Mouse (Mus musculus) hindbrain, embryonic 11.5 days (tissue): ENCODE measurements around the gene Nsun5. TPM values are rescaled to one million over a fixed set of nuclear protein-coding genes. Genes with fewer than 3 reads are reported as not detected.

Source experiments
- ATAC-seq: fragments of 200-750 bp; cut with Nextera tagmentation; 2 replicates; pipeline ENCODE4 v1.8.0; 2017; ENCODE audit warnings: mild to moderate bottlenecking, moderate TSS enrichment, moderate library complexity; ENCODE audit not compliant: low FRiP score
- DNase-seq: peaks from one replicate; pipeline ENCODE4 v3.0.0-alpha.2; 2015; ENCODE audit warnings: low spot score
- H3K27ac ChIP-seq: fragments of 300-500 bp; sonication (generic); 2 replicates; pipeline ENCODE4 v1.5.1; 2014; ENCODE audit warnings: mild to moderate bottlenecking, low read depth, low read length
- H3K27me3 ChIP-seq: fragments of 300-500 bp; sonication (generic); 2 replicates; pipeline ENCODE4 v1.6.1; 2014; ENCODE audit warnings: mild to moderate bottlenecking, low read length, moderate library complexity, mixed read lengths; ENCODE audit not compliant: control insufficient read depth, insufficient read depth
- H3K36me3 ChIP-seq: fragments of 300-500 bp; sonication (generic); 2 replicates; pipeline ENCODE4 v1.6.1; 2014; ENCODE audit warnings: mild to moderate bottlenecking, low read length, moderate library complexity, mixed read lengths; ENCODE audit not compliant: control insufficient read depth, insufficient read depth
- H3K4me1 ChIP-seq: fragments of 300-500 bp; sonication (generic); replicated peaks from 2 replicates; pipeline ENCODE4 v1.6.1; 2014; ENCODE audit warnings: low read length, mixed read lengths; ENCODE audit not compliant: control insufficient read depth, insufficient read depth
- H3K4me2 ChIP-seq: fragments of 300-500 bp; sonication (generic); replicated peaks from 2 replicates; pipeline ENCODE4 v1.6.1; 2014; ENCODE audit warnings: mild to moderate bottlenecking, low read depth, low read length
- H3K4me3 ChIP-seq: fragments of 300-500 bp; sonication (generic); 2 replicates; pipeline ENCODE4 v1.5.1; 2014; ENCODE audit warnings: low read depth, low read length
- H3K9ac ChIP-seq: fragments of 300-500 bp; sonication (generic); 2 replicates; pipeline ENCODE4 v1.6.1; 2014; ENCODE audit warnings: low read depth, low read length
- H3K9me3 ChIP-seq: fragments of 300-500 bp; sonication (generic); 2 replicates; pipeline ENCODE4 v1.6.1; 2016; ENCODE audit warnings: low read length; ENCODE audit not compliant: control insufficient read depth
- WGBS: fragments of 180-500 bp; shearing (Covaris S2); extraction: QIAGEN DNeasy Blood & Tissue Kit; methylation state at CpG from one replicate; pipeline ENCODE4 v1.1.7; 2014; 5-methylcytosine and 5-hydroxymethylcytosine counted together
- polyA plus RNA-seq: library from polyadenylated mRNA; unstranded; fragments of >200 nt; fragmentation: Nextera tagmentation; extraction: Ambion mirVana; gene quantifications from 2 replicates; pipeline ENCODE4 v1.2.1, GENCODE M21; 2014

The Nsun5 gene
- 26.8 and 27.8 TPM in 2 replicates for polyA plus RNA-seq

DNA sequence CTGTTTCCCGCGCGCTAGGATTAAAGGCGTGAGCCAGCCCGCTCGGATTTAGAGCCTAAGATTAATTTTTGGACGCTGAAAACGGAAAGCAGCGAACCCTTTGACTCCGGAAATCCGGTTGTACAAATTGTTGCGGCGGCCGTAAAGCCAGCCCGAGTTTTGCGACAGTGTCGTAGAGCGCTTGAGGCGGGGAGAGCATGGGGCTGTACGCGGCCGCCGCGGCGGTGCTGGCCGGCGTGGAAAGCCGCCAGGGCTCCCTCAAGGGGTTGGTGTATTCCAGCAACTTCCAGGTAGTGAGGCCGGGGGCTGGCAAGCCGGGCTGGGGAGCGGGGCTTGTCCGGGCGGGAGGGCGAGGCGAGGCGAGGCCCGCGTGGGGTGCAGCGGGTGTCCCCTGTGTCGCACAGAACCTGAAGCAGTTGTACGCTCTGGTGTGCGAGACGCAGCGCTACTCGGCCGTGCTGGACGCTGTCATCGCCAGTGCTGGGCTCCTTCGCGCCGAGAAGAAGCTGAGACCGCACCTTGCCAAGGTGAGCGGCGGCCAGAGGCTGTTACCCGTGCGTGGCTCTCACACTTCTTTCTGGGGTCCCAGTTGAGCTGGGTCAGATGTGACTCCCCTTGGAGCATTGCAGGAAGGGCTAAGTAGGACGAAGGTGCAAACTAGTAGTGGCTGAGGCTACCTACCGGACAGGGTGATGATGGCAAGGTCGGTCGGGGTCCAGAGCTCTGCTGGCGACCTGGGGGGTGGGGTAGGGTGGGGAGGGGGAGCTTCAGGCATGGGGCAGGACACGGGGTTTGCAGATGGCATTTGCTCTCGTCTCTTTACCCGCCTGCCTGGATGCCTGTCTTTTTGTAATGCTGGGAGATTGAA, at the start of gene Nsun5:
Gene Nsun5 (plus strand): TSS at position 167 of the 868 bp plus-strand sequence.
- H3K27me3 ChIP-seq: no peaks in the 10 kb centered on the region
- ATAC-seq (peak; percentile 84), DNase-seq (peak; percentile 100)
- H3K4me1 ChIP-seq: peaks cover 5% of the 10 kb centered on the region; the same call in 1 of the 2 replicates
- peak within 1 kb of the TSS; percentile 83 for H3K9ac ChIP-seq
- peak within 1 kb of the TSS; percentile 91 for H3K4me3 ChIP-seq
- no peaks in the 10 kb centered on the region for H3K9me3 ChIP-seq
- WGBS: under 1% methylated on average over 58 of the region's 64 CpGs
- peak within 1 kb of the TSS; percentile 79 for H3K4me2 ChIP-seq
- peak within 1 kb of the TSS; percentile 42; the same call in 1 of the 2 replicates for H3K27ac ChIP-seq
- peaks cover 9% of the 10 kb centered on the region; the same call in 1 of the 2 replicates for H3K36me3 ChIP-seq

DNA sequence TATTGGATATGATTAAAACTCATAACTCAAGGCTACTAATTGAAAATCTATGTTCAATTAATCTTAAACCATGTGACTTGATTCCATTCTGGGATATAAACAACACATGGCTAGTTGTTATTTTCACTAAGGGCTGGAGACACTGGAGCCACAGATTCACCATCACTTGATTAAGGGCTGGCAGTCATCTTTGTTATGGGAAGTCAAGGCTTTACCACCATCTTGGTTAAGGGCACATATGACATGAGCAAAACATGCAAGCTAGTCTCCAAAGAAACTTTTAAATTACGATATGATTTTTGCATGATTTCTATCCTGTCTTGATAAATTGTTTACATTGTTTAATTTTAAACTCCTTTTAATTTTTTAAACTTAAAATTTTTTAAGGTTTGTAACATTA, 47.6 kb upstream of the Nsun5 start:
- H3K36me3 ChIP-seq: no peaks in the 10 kb centered on the region
- H3K27ac ChIP-seq: no peak overlapping the region
- DNase-seq (no peak), ATAC-seq (no peak)
- H3K4me2 ChIP-seq: no peak overlapping the region
- no peak overlapping the region for H3K4me3 ChIP-seq
- no peak overlapping the region for H3K9ac ChIP-seq
- no peaks in the 10 kb centered on the region for H3K9me3 ChIP-seq
- H3K27me3 ChIP-seq: no peaks in the 10 kb centered on the region
- WGBS: 92% methylated on average over 1 of the region's 1 CpGs
- no peaks in the 10 kb centered on the region for H3K4me1 ChIP-seq

- Histone ChIP-seq H3K27me3 (no peaks in the 10 kb centered on the region), H3K4me3 (no peak overlapping the region), H3K4me1 (no peaks in the 10 kb centered on the region), H3K9ac (no peak overlapping the region), H3K4me2 (no peak overlapping the region), H3K9me3 (no peaks in the 10 kb centered on the region), H3K27ac (no peak overlapping the region), H3K36me3 (no peaks in the 10 kb centered on the region)
- ATAC-seq (no peak), DNase-seq (no peak)
- 10% methylated on average over 3 of the region's 3 CpGs for WGBS
Measured at GRCm38 (mm10) chr5:135326121-135326659, 43.6 kb upstream of the Nsun5 start.

DNA sequence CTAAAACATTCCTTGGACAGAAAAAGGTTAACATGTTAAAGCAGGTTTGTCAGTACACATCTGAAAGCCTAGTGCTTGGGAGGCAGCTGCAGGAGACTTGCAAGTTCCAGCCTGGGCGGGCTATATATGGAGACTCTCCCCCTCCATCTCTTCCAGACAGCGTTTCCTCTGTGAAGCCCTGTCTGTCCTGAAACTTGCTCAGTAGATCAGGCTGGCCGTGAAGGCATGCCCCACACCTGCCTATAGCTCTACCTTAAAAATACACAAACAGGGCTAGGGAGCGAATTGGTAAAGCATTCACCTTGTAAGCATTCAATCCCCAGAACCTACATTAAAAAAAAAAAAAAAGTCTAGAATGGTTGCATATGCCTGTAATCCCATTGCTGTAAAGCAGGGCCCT, 40.3 kb upstream of the Nsun5 start:
- Histone ChIP-seq H3K9ac (no peak overlapping the region), H3K27ac (no peak overlapping the region), H3K4me3 (no peak overlapping the region), H3K4me2 (no peak overlapping the region), H3K36me3 (no peaks in the 10 kb centered on the region), H3K4me1 (no peaks in the 10 kb centered on the region), H3K27me3 (no peaks in the 10 kb centered on the region), H3K9me3 (no peaks in the 10 kb centered on the region)
- DNase-seq: no peak
- no peak for ATAC-seq
- WGBS: 87% methylated on average over 4 of the region's 4 CpGs

DNA sequence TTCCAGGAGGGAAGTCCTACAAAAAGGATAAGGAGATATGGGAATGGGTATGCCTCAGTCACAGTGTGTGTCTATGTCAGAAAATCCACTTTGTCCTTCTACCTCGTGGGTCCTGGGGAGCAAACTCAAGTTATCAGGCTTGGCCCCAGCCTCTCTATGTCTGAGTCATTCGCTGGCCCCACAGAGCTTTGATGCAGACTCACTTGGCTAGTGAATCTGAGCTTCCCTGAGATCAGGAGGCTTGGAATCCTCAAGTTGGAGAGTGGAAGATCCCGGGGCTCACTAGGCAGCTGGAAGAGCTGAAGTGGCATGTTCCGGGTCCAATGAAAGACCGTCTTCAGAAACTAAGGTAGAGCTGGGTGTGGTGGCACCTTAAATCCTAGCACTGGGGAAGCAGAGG, 39.6 kb upstream of the Nsun5 start:
- H3K27ac ChIP-seq: no peak overlapping the region
- H3K9me3 ChIP-seq: no peaks in the 10 kb centered on the region
- no peaks in the 10 kb centered on the region for H3K27me3 ChIP-seq
- H3K36me3 ChIP-seq: no peaks in the 10 kb centered on the region
- H3K4me1 ChIP-seq: no peaks in the 10 kb centered on the region
- ATAC-seq: no peak
- WGBS: 88% methylated on average over 5 of the region's 5 CpGs
- no peak overlapping the region for H3K4me3 ChIP-seq
- H3K9ac ChIP-seq: no peak overlapping the region
- DNase-seq: no peak
- no peak overlapping the region for H3K4me2 ChIP-seq

GRCm38 (mm10) chr5:135331161-135331560, 38.6 kb upstream of the Nsun5 start:
- ATAC-seq (no peak), DNase-seq (no peak)
- H3K27ac ChIP-seq: no peak overlapping the region
- no peak overlapping the region for H3K9ac ChIP-seq
- H3K4me2 ChIP-seq: no peak overlapping the region
- 88% methylated on average over 6 of the region's 6 CpGs for WGBS
- no peak overlapping the region for H3K4me3 ChIP-seq
- no peaks in the 10 kb centered on the region for H3K27me3 ChIP-seq
- H3K4me1 ChIP-seq: no peaks in the 10 kb centered on the region
- H3K36me3 ChIP-seq: no peaks in the 10 kb centered on the region
- no peaks in the 10 kb centered on the region for H3K9me3 ChIP-seq

- Histone ChIP-seq H3K9me3 (no peaks in the 10 kb centered on the region), H3K4me2 (no peak overlapping the region), H3K36me3 (no peaks in the 10 kb centered on the region), H3K4me1 (no peaks in the 10 kb centered on the region), H3K4me3 (no peak overlapping the region), H3K9ac (no peak overlapping the region), H3K27ac (no peak overlapping the region), H3K27me3 (no peaks in the 10 kb centered on the region)
- no peak for DNase-seq
- no peak for ATAC-seq
- 71% methylated on average over 3 of the region's 3 CpGs for WGBS
Measured at GRCm38 (mm10) chr5:135337575-135337974, 32.2 kb upstream of the Nsun5 start.

GRCm38 (mm10) chr5:135345989-135346388, 23.8 kb upstream of the Nsun5 start:
- Histone ChIP-seq H3K4me2 (no peak overlapping the region), H3K27ac (no peak overlapping the region), H3K4me1 (no peaks in the 10 kb centered on the region), H3K4me3 (no peak overlapping the region), H3K27me3 (no peaks in the 10 kb centered on the region), H3K9ac (no peak overlapping the region), H3K9me3 (no peaks in the 10 kb centered on the region), H3K36me3 (no peaks in the 10 kb centered on the region)
- no peak for ATAC-seq
- no peak for DNase-seq
- WGBS: 83% methylated on average over 7 of the region's 7 CpGs

- ATAC-seq (no peak), DNase-seq (no peak)
- Histone ChIP-seq H3K9ac (no peak overlapping the region), H3K4me2 (no peak overlapping the region), H3K4me1 (no peaks in the 10 kb centered on the region), H3K27me3 (no peaks in the 10 kb centered on the region), H3K4me3 (no peak overlapping the region), H3K9me3 (no peaks in the 10 kb centered on the region), H3K36me3 (no peaks in the 10 kb centered on the region), H3K27ac (no peak overlapping the region)
- 33% methylated on average over 1 of the region's 1 CpGs for WGBS
Measured at GRCm38 (mm10) chr5:135346430-135346829, 23.3 kb upstream of the Nsun5 start.
